Mouse (Mus musculus) midbrain, embryonic 12.5 days (tissue): Measurements from ENCODE around the gene Tbc1d16. TPM values are rescaled to one million over a fixed set of nuclear protein-coding genes. Genes with fewer than 3 reads are reported as not detected.
A peak's percentile ranks its signal among the peaks of the same experiment; 100 is the strongest.

Experiments
- ATAC-seq: fragments of 200-750 bp; cut with Nextera tagmentation; 2 replicates; pipeline ENCODE4 v1.8.0; 2017; ENCODE audit warnings: low read depth, moderate TSS enrichment, moderate library complexity; ENCODE audit not compliant: low FRiP score
- H3K27ac ChIP-seq: fragments of 300-500 bp; sonication (generic); replicated peaks from 2 replicates; pipeline ENCODE4 v1.5.1; 2016; ENCODE audit warnings: mild to moderate bottlenecking
- H3K27me3 ChIP-seq: fragments of 300-500 bp; sonication (generic); 2 replicates; pipeline ENCODE4 v1.6.1; 2016; ENCODE audit warnings: mild to moderate bottlenecking
- H3K36me3 ChIP-seq: fragments of 300-500 bp; sonication (generic); 2 replicates; pipeline ENCODE4 v1.6.1; 2016
- H3K4me1 ChIP-seq: fragments of 300-500 bp; sonication (generic); 2 replicates; pipeline ENCODE4 v1.6.1; 2016
- H3K4me2 ChIP-seq: fragments of 300-500 bp; sonication (generic); replicated peaks from 2 replicates; pipeline ENCODE4 v1.6.1; 2016; ENCODE audit warnings: mild to moderate bottlenecking, moderate library complexity
- H3K4me3 ChIP-seq: fragments of 300-500 bp; sonication (generic); 2 replicates; pipeline ENCODE4 v1.5.1; 2016; ENCODE audit warnings: mild to moderate bottlenecking
- H3K9ac ChIP-seq: fragments of 300-500 bp; sonication (generic); replicated peaks from 2 replicates; pipeline ENCODE4 v1.6.1; 2016; ENCODE audit warnings: mild to moderate bottlenecking, moderate library complexity
- H3K9me3 ChIP-seq: fragments of 300-500 bp; sonication (generic); 2 replicates; pipeline ENCODE4 v1.6.1; 2016; ENCODE audit warnings: mild to moderate bottlenecking
- WGBS: fragments of 180-500 bp; shearing (Covaris S2); methylation state at CpG from one replicate; pipeline ENCODE4 v1.1.7; 2016; 5-methylcytosine and 5-hydroxymethylcytosine counted together
- polyA plus RNA-seq: library from polyadenylated mRNA; unstranded; fragments of >200 nt; fragmentation: Nextera tagmentation; extraction: Ambion mirVana; gene quantifications from 2 replicates; pipeline ENCODE4 v1.2.1, GENCODE M21; 2016

The Tbc1d16 gene
- polyA plus RNA-seq, 1 experiment from 2014 or later, result 35.1 TPM

GRCm38 (mm10) chr11:119130081-119130765, 98.1 kb downstream of the Tbc1d16 start:
- peak overlapping the region; percentile 19 for H3K4me3 ChIP-seq
- H3K9ac ChIP-seq, result no peak overlapping the region

GRCm38 (mm10) chr11:119129281-119130058, 98.8 kb downstream of the Tbc1d16 start:
- Histone ChIP-seq H3K27me3 (peaks cover 54% of the 10 kb centered on the region), H3K4me2 (peak overlapping the region; percentile 41), H3K27ac (peak overlapping the region; percentile 66), H3K9me3 (0 out of 2 replicates have a peak, but pooled peaks cover 4% of the 10 kb centered on the region), H3K36me3 (no peaks in the 10 kb centered on the region), H3K4me1 (peaks cover 65% of the 10 kb centered on the region), H3K9ac (no peak overlapping the region), H3K4me3 (peak overlapping the region; percentile 19)
- 44% methylated on average over 18 of the region's 18 CpGs for WGBS
- ATAC-seq, result no peak

More at GRCm38 (mm10) chr11:119130081-119130765, 98.1 kb downstream of the Tbc1d16 start:
- H3K27ac ChIP-seq, result peak overlapping the region; percentile 66
- H3K4me1 ChIP-seq, result peaks cover 71% of the 10 kb centered on the region
- H3K36me3 ChIP-seq, result no peaks in the 10 kb centered on the region
- 0 out of 2 replicates have a peak, but pooled peaks have one; percentile 30 for ATAC-seq
- peaks cover 48% of the 10 kb centered on the region for H3K27me3 ChIP-seq
- H3K4me2 ChIP-seq, result peak overlapping the region; percentile 41
- WGBS, result 18% methylated on average over 22 of the region's 24 CpGs
- 0 out of 2 replicates have a peak, but pooled peaks cover 4% of the 10 kb centered on the region for H3K9me3 ChIP-seq

- H3K4me3 ChIP-seq, result no peak overlapping the region
- H3K4me1 ChIP-seq, result peaks cover 58% of the 10 kb centered on the region
- H3K9me3 ChIP-seq, result 0 out of 2 replicates have a peak, but pooled peaks cover 4% of the 10 kb centered on the region
- no peaks in the 10 kb centered on the region for H3K36me3 ChIP-seq
- WGBS, result 41% methylated on average over 11 of the region's 11 CpGs
- H3K27ac ChIP-seq, result peak overlapping the region; percentile 66
- 0 out of 2 replicates have a peak overlapping the region, but pooled peaks have one; percentile 20 for H3K9ac ChIP-seq
- H3K4me2 ChIP-seq, result no peak overlapping the region
- peaks cover 54% of the 10 kb centered on the region for H3K27me3 ChIP-seq
- no peak for ATAC-seq
Observed at GRCm38 (mm10) chr11:119128668-119129280, 99.5 kb downstream of the Tbc1d16 start.

- Histone ChIP-seq H3K4me1 (peaks cover 54% of the 10 kb centered on the region), H3K4me2 (no peak overlapping the region), H3K27ac (no peak overlapping the region), H3K4me3 (no peak overlapping the region), H3K9ac (no peak overlapping the region), H3K27me3 (peaks cover 54% of the 10 kb centered on the region), H3K36me3 (no peaks in the 10 kb centered on the region), H3K9me3 (0 out of 2 replicates have a peak, but pooled peaks cover 4% of the 10 kb centered on the region)
- ATAC-seq, result no peak
- WGBS, result 70% methylated on average over 9 of the region's 9 CpGs
Observed at GRCm38 (mm10) chr11:119127686-119128473, 100.4 kb downstream of the Tbc1d16 start.

- H3K9ac ChIP-seq, result no peak overlapping the region
- WGBS, result 29% methylated on average over 12 of the region's 12 CpGs
- H3K27ac ChIP-seq, result peak overlapping the region; percentile 25; the same call in 1 of the 2 replicates
- no peak overlapping the region for H3K4me2 ChIP-seq
- ATAC-seq, result no peak
- no peaks in the 10 kb centered on the region for H3K36me3 ChIP-seq
- peaks cover 54% of the 10 kb centered on the region for H3K4me1 ChIP-seq
- peaks cover 54% of the 10 kb centered on the region for H3K27me3 ChIP-seq
- H3K9me3 ChIP-seq, result 0 out of 2 replicates have a peak, but pooled peaks cover 4% of the 10 kb centered on the region
- no peak overlapping the region for H3K4me3 ChIP-seq
Observed at GRCm38 (mm10) chr11:119127147-119127546, 101.2 kb downstream of the Tbc1d16 start.

- H3K9me3 ChIP-seq, result 0 out of 2 replicates have a peak, but pooled peaks cover 4% of the 10 kb centered on the region
- 41% methylated on average over 23 of the region's 23 CpGs for WGBS
- peaks cover 54% of the 10 kb centered on the region for H3K27me3 ChIP-seq
- H3K9ac ChIP-seq, result 0 out of 2 replicates have a peak overlapping the region, but pooled peaks have one; percentile 11
- no peak overlapping the region for H3K4me3 ChIP-seq
- H3K36me3 ChIP-seq, result no peaks in the 10 kb centered on the region
- no peak overlapping the region for H3K4me2 ChIP-seq
- H3K27ac ChIP-seq, result peak overlapping the region; percentile 25; the same call in 1 of the 2 replicates
- no peak for ATAC-seq
- peaks cover 54% of the 10 kb centered on the region for H3K4me1 ChIP-seq
Observed at GRCm38 (mm10) chr11:119125929-119126861, 102.1 kb downstream of the Tbc1d16 start.

GRCm38 (mm10) chr11:119124536-119124935, 103.8 kb downstream of the Tbc1d16 start:
- Histone ChIP-seq H3K4me1 (peaks cover 42% of the 10 kb centered on the region), H3K4me2 (no peak overlapping the region), H3K4me3 (no peak overlapping the region), H3K9me3 (no peaks in the 10 kb centered on the region), H3K27me3 (peaks cover 45% of the 10 kb centered on the region), H3K36me3 (no peaks in the 10 kb centered on the region), H3K9ac (no peak overlapping the region), H3K27ac (no peak overlapping the region)
- WGBS, result 87% methylated on average over 6 of the region's 6 CpGs
- ATAC-seq, result no peak

GRCm38 (mm10) chr11:119123522-119124319, 104.6 kb downstream of the Tbc1d16 start:
- Histone ChIP-seq H3K9me3 (no peaks in the 10 kb centered on the region), H3K27me3 (peaks cover 43% of the 10 kb centered on the region), H3K9ac (no peak overlapping the region), H3K36me3 (no peaks in the 10 kb centered on the region), H3K4me1 (peaks cover 41% of the 10 kb centered on the region), H3K27ac (no peak overlapping the region), H3K4me2 (no peak overlapping the region), H3K4me3 (no peak overlapping the region)
- 83% methylated on average over 5 of the region's 5 CpGs for WGBS
- no peak for ATAC-seq

- Histone ChIP-seq H3K27ac (no peak overlapping the region), H3K9me3 (no peaks in the 10 kb centered on the region), H3K4me3 (no peak overlapping the region), H3K4me2 (no peak overlapping the region), H3K36me3 (no peaks in the 10 kb centered on the region), H3K9ac (no peak overlapping the region), H3K27me3 (peaks cover 40% of the 10 kb centered on the region), H3K4me1 (peaks cover 34% of the 10 kb centered on the region)
- no peak for ATAC-seq
- 83% methylated on average over 5 of the region's 5 CpGs for WGBS
Observed at GRCm38 (mm10) chr11:119122396-119122795, 105.9 kb downstream of the Tbc1d16 start.

- 20% methylated on average over 7 of the region's 7 CpGs for WGBS
- H3K27me3 ChIP-seq, result peaks cover 27% of the 10 kb centered on the region; the same call in 1 of the 2 replicates
- H3K4me3 ChIP-seq, result no peak overlapping the region
- no peak for ATAC-seq
- peaks cover 18% of the 10 kb centered on the region for H3K4me1 ChIP-seq
- H3K27ac ChIP-seq, result no peak overlapping the region
- no peaks in the 10 kb centered on the region for H3K36me3 ChIP-seq
- no peak overlapping the region for H3K4me2 ChIP-seq
- H3K9me3 ChIP-seq, result no peaks in the 10 kb centered on the region
- no peak overlapping the region for H3K9ac ChIP-seq
Observed at GRCm38 (mm10) chr11:119118905-119119304, 109.4 kb downstream of the Tbc1d16 start.
